20 mouse cellular contexts compared by ENCODE assay signal in the genomic region with DNA sequence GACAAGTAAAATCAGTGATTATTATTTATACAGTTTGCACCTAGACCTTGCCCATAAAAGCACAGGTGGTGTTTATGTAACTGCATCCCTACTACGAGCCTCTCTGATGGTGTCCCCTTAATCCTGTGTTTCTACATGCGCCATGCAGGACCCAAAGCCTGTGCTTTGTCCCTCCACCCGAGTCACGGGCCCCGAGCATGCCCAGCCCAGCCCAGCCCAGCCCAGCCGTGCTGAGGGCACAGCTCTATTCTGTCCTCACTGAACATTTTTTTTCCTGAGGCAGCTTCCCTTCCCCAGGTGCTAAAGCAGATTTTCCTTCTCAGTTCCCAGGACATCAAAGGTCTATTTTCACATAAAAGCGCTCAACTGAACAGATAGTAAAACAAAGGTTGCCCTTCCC. TPM values are rescaled to one million over a fixed set of nuclear protein-coding genes. Genes with fewer than 3 reads are reported as not detected.
DNase-seq lines count a peak whose midpoint lies in the region; ATAC-seq and TF ChIP-seq lines count a peak whose summit lies in the region.
"Had no signal": no experiment of that assay in that cellular context is flagged by ENCODE, and none has a peak within 500 bp of the region (broad histone marks: within the 10 kb centered on the region; RNA-seq: fewer than 3 reads in every experiment).

No protein-coding gene starts in this region.

- WGBS in hindbrain, embryonic 12.5 days = 85% methylated on average over 7 of the region's 7 CpGs
- WGBS in hindbrain, embryonic 11.5 days = 86% methylated on average over 7 of the region's 7 CpGs
- 63% methylated on average over 7 of the region's 7 CpGs for WGBS in kidney, postnatal 0 days
- WGBS in midbrain, embryonic 14.5 days = 67% methylated on average over 7 of the region's 7 CpGs
- WGBS in neural tube, embryonic 15.5 days = 72% methylated on average over 7 of the region's 7 CpGs

- H3K4me2 ChIP-seq in hindbrain, embryonic 12.5 days (replicated peaks) = no peak overlapping the region
- no peak overlapping the region for H3K4me2 ChIP-seq in hindbrain, embryonic 11.5 days (replicated peaks; ENCODE audit: low read depth, low read length)
- H3K4me2 ChIP-seq in kidney, postnatal 0 days (ENCODE audit: low read length) = no peak overlapping the region
- H3K4me2 ChIP-seq in midbrain, embryonic 14.5 days (ENCODE audit: low read length) = no peak overlapping the region
- no peak overlapping the region for H3K4me2 ChIP-seq in neural tube, embryonic 15.5 days
- H3K4me2 ChIP-seq: heart, embryonic 11.5 days; liver, embryonic 11.5 days had no signal

- no peak for ATAC-seq in hindbrain, embryonic 12.5 days (ENCODE audit: low FRiP score)
- no peak for ATAC-seq in hindbrain, embryonic 11.5 days (ENCODE audit: low FRiP score)
- ATAC-seq in kidney, postnatal 0 days (replicated peaks; ENCODE audit: low FRiP score, low read depth) = no peak
- ATAC-seq in midbrain, embryonic 14.5 days (ENCODE audit: low FRiP score, low TSS enrichment) = no peak
- no peak for ATAC-seq in neural tube, embryonic 15.5 days (ENCODE audit: low FRiP score)

- no peaks in the 10 kb centered on the region for H3K27me3 ChIP-seq in hindbrain, embryonic 12.5 days
- H3K27me3 ChIP-seq in hindbrain, embryonic 11.5 days (ENCODE audit: control insufficient read depth, insufficient read depth, low read length) = no peaks in the 10 kb centered on the region
- H3K27me3 ChIP-seq in kidney, postnatal 0 days (ENCODE audit: insufficient read depth, low read length) = no peaks in the 10 kb centered on the region
- no peaks in the 10 kb centered on the region for H3K27me3 ChIP-seq in midbrain, embryonic 14.5 days (ENCODE audit: control insufficient read depth, insufficient read depth, low read length)
- no peaks in the 10 kb centered on the region for H3K27me3 ChIP-seq in neural tube, embryonic 15.5 days (replicated peaks)

- H3K27ac ChIP-seq in hindbrain, embryonic 12.5 days = peak overlapping the region; percentile 52; the same call in 1 of the 2 replicates
- H3K27ac ChIP-seq in hindbrain, embryonic 11.5 days (ENCODE audit: low read depth, low read length) = no peak overlapping the region
- H3K27ac ChIP-seq in kidney, postnatal 0 days = 0 out of 2 replicates have a peak overlapping the region, but pooled peaks have one; percentile 31
- peak overlapping the region; percentile 47 for H3K27ac ChIP-seq in midbrain, embryonic 14.5 days (replicated peaks; ENCODE audit: low read depth, low read length)
- peak overlapping the region; percentile 33 for H3K27ac ChIP-seq in neural tube, embryonic 15.5 days (replicated peaks)

- H3K4me3 ChIP-seq in hindbrain, embryonic 12.5 days = no peak overlapping the region
- no peak overlapping the region for H3K4me3 ChIP-seq in hindbrain, embryonic 11.5 days (ENCODE audit: low read depth, low read length)
- H3K4me3 ChIP-seq in kidney, postnatal 0 days (replicated peaks; ENCODE audit: low read depth, low read length) = no peak overlapping the region
- no peak overlapping the region for H3K4me3 ChIP-seq in midbrain, embryonic 14.5 days (replicated peaks; ENCODE audit: low read depth, low read length)
- H3K4me3 ChIP-seq in neural tube, embryonic 15.5 days (replicated peaks) = no peak overlapping the region
- H3K4me3 ChIP-seq: myocyte had no signal

- H3K36me3 ChIP-seq in hindbrain, embryonic 12.5 days = peaks cover 41% of the 10 kb centered on the region
- H3K36me3 ChIP-seq in hindbrain, embryonic 11.5 days (ENCODE audit: control insufficient read depth, insufficient read depth, low read length) = 0 out of 2 replicates have a peak, but pooled peaks cover 7% of the 10 kb centered on the region
- H3K36me3 ChIP-seq in kidney, postnatal 0 days (ENCODE audit: insufficient read depth, low read length) = no peaks in the 10 kb centered on the region
- H3K36me3 ChIP-seq in midbrain, embryonic 14.5 days (ENCODE audit: control insufficient read depth, insufficient read depth, low read length) = peaks cover 37% of the 10 kb centered on the region
- H3K36me3 ChIP-seq in neural tube, embryonic 15.5 days = no peaks in the 10 kb centered on the region; the same call in 1 of the 2 replicates

- H3K9me3 ChIP-seq in hindbrain, embryonic 12.5 days (replicated peaks) = no peaks in the 10 kb centered on the region
- H3K9me3 ChIP-seq in hindbrain, embryonic 11.5 days (ENCODE audit: control insufficient read depth, low read length) = no peaks in the 10 kb centered on the region
- H3K9me3 ChIP-seq in kidney, postnatal 0 days (replicated peaks; ENCODE audit: low read length) = no peaks in the 10 kb centered on the region
- no peaks in the 10 kb centered on the region for H3K9me3 ChIP-seq in midbrain, embryonic 14.5 days (ENCODE audit: control insufficient read depth, low read length)
- H3K9me3 ChIP-seq in neural tube, embryonic 15.5 days (replicated peaks) = no peaks in the 10 kb centered on the region

- peaks cover 34% of the 10 kb centered on the region for H3K4me1 ChIP-seq in hindbrain, embryonic 12.5 days
- no peaks in the 10 kb centered on the region for H3K4me1 ChIP-seq in hindbrain, embryonic 11.5 days (replicated peaks; ENCODE audit: control insufficient read depth, insufficient read depth, low read length)
- peaks cover 19% of the 10 kb centered on the region for H3K4me1 ChIP-seq in kidney, postnatal 0 days (replicated peaks; ENCODE audit: insufficient read depth, low read length)
- H3K4me1 ChIP-seq in midbrain, embryonic 14.5 days (ENCODE audit: control insufficient read depth, insufficient read depth, low read length) = peaks cover 24% of the 10 kb centered on the region
- H3K4me1 ChIP-seq in neural tube, embryonic 15.5 days = peaks cover 46% of the 10 kb centered on the region

- H3K9ac ChIP-seq in hindbrain, embryonic 12.5 days = no peak overlapping the region
- H3K9ac ChIP-seq in hindbrain, embryonic 11.5 days (ENCODE audit: low read depth, low read length) = no peak overlapping the region
- H3K9ac ChIP-seq in kidney, postnatal 0 days (ENCODE audit: low read depth, low read length) = no peak overlapping the region
- H3K9ac ChIP-seq in midbrain, embryonic 14.5 days (replicated peaks; ENCODE audit: low read length) = no peak overlapping the region
- H3K9ac ChIP-seq in neural tube, embryonic 15.5 days (replicated peaks) = no peak overlapping the region

- TF ChIP-seq CTCF in kidney, postnatal 0 days (IDR thresholded peaks at IDR 0.05; ENCODE audit: low read depth) = no peak

- DNase-seq in hindbrain, embryonic 11.5 days (ENCODE audit: low spot score) = no peak
- DNase-seq in kidney, postnatal 0 days (ENCODE audit: low spot score) = peak; percentile 12
- DNase-seq in kidney, postnatal 14 days = no peak
- no peak for DNase-seq in midbrain, embryonic 14.5 days
- DNase-seq in layer of hippocampus, adult 18-20 months (ENCODE audit: low spot score in 2 of 2) = no peak
- DNase-seq: adrenal gland, postnatal 25 days; B cell, adult 2 months; cerebellum, adult 11-12 months; heart, postnatal 14 days; kidney, adult 9 months; left cerebral cortex, postnatal 4 days; lung, adult 18-20 months; lung, postnatal 14 days; right cerebral cortex, postnatal 4 days; thymus, adult 18-20 months had no signal

RNA-seq across cellular contexts. Expression of a gene that starts 41.0 kb away (rescaled TPM):
- polyA plus RNA-seq in hindbrain, embryonic 12.5 days (2016; fragmentation: Nextera tagmentation; extraction: Ambion mirVana) = 34.8 and 35.9 TPM in 2 replicates
- 26.7 and 40.1 TPM in 2 replicates for polyA plus RNA-seq in hindbrain, embryonic 11.5 days (2014; fragmentation: Nextera tagmentation; extraction: Ambion mirVana)
- polyA plus RNA-seq in kidney, postnatal 0 days (2015; fragmentation: Nextera tagmentation; extraction: Ambion mirVana) = 24.5 and 28.2 TPM in 2 replicates
- polyA plus RNA-seq in midbrain, embryonic 14.5 days (2014; fragmentation: Nextera tagmentation; extraction: Ambion mirVana) = 33.1 and 61.8 TPM in 2 replicates
- polyA plus RNA-seq in neural tube, embryonic 15.5 days (2015; fragmentation: Nextera tagmentation; extraction: Ambion mirVana) = 17.3 and 20.7 TPM in 2 replicates
- total RNA-seq in layer of hippocampus, adult 18-20 months (2021) = 100 to 1,000 TPM; 110 to 113 TPM
